ENCODE assay signal across 8 mouse cellular contexts in genomic region chr2:120245421-120246016, GRCm38 (mm10). TPM values are rescaled to one million over a fixed set of nuclear protein-coding genes. Genes with fewer than 3 reads are reported as not detected.
DNase-seq lines count a peak whose midpoint lies in the region; ATAC-seq lines count a peak whose summit lies in the region.

No protein-coding gene starts in this region.

- no peaks in the 10 kb centered on the region; the same call in 1 of the 2 replicates for H3K4me1 ChIP-seq in megakaryocyte, embryonic 14.5 days
- H3K4me1 ChIP-seq in intestine, embryonic 14.5 days (replicated peaks; ENCODE audit: control insufficient read depth, insufficient read depth, low read length), result no peaks in the 10 kb centered on the region; the same call in 1 of the 2 replicates
- H3K4me1 ChIP-seq in neural tube, embryonic 13.5 days (replicated peaks), result peaks cover 10% of the 10 kb centered on the region

- DNase-seq in embryo, embryonic 11 days, result peak; percentile 58
- no peak for DNase-seq in embryo, embryonic 10.5 days (ENCODE audit: low spot score)
- DNase-seq in intestine, embryonic 14.5 days (ENCODE audit: low spot score), result no peak
- no peak for DNase-seq in gastrocnemius, postnatal 10 days
- no peak for DNase-seq in natural killer cell, adult 2 months (ENCODE audit: low spot score in 2 of 2)

- H3K9me3 ChIP-seq in megakaryocyte, embryonic 14.5 days, result peaks cover 6% of the 10 kb centered on the region
- H3K9me3 ChIP-seq in intestine, embryonic 14.5 days (ENCODE audit: control insufficient read depth, low read length), result no peaks in the 10 kb centered on the region
- H3K9me3 ChIP-seq in neural tube, embryonic 13.5 days, result no peaks in the 10 kb centered on the region

- H3K9ac ChIP-seq in intestine, embryonic 14.5 days (ENCODE audit: low read length), result peak overlapping the region; percentile 11; the same call in 1 of the 2 replicates
- peak overlapping the region; percentile 68 for H3K9ac ChIP-seq in neural tube, embryonic 13.5 days

- H3K27me3 ChIP-seq in megakaryocyte, embryonic 14.5 days (replicated peaks), result peaks cover 37% of the 10 kb centered on the region
- peaks cover 14% of the 10 kb centered on the region for H3K27me3 ChIP-seq in intestine, embryonic 14.5 days (replicated peaks; ENCODE audit: control insufficient read depth, insufficient read depth, low read length)
- H3K27me3 ChIP-seq in neural tube, embryonic 13.5 days, result peaks cover 19% of the 10 kb centered on the region

- ATAC-seq in megakaryocyte, adult 5-6 weeks (ENCODE audit: poor library complexity, severe bottlenecking), result no peak
- 0 out of 2 replicates have a peak, but pooled peaks have one; percentile 36 for ATAC-seq in intestine, embryonic 14.5 days (replicated peaks; ENCODE audit: low FRiP score, low TSS enrichment, low read depth)
- peak; percentile 77; the same call in 1 of the 2 replicates for ATAC-seq in neural tube, embryonic 13.5 days (ENCODE audit: low read depth)

- H3K27ac ChIP-seq in intestine, embryonic 14.5 days (ENCODE audit: low read depth), result no peak overlapping the region
- peak overlapping the region; percentile 68 for H3K27ac ChIP-seq in neural tube, embryonic 13.5 days (replicated peaks)

- 19% methylated on average over 9 of the region's 9 CpGs for WGBS in intestine, embryonic 14.5 days
- WGBS in neural tube, embryonic 13.5 days, result 18% methylated on average over 9 of the region's 9 CpGs

- H3K36me3 ChIP-seq in megakaryocyte, embryonic 14.5 days (replicated peaks; ENCODE audit: low read length), result no peaks in the 10 kb centered on the region
- no peaks in the 10 kb centered on the region for H3K36me3 ChIP-seq in intestine, embryonic 14.5 days (ENCODE audit: control insufficient read depth, insufficient read depth, low read length)
- no peaks in the 10 kb centered on the region for H3K36me3 ChIP-seq in neural tube, embryonic 13.5 days

- H3K4me2 ChIP-seq in intestine, embryonic 14.5 days (ENCODE audit: low read length), result peak overlapping the region; percentile 73
- peak overlapping the region; percentile 69 for H3K4me2 ChIP-seq in neural tube, embryonic 13.5 days

- H3K4me3 ChIP-seq in megakaryocyte, embryonic 14.5 days (replicated peaks), result peak overlapping the region; percentile 53
- H3K4me3 ChIP-seq in intestine, embryonic 14.5 days (ENCODE audit: low read depth, low read length), result peak overlapping the region; percentile 37
- H3K4me3 ChIP-seq in neural tube, embryonic 13.5 days, result peak overlapping the region; percentile 47

RNA-seq across cellular contexts. Expression of gene Pla2g4e, which starts 0.4 kb away (rescaled TPM):
- polyA plus RNA-seq in megakaryocyte, embryonic 14.5 days (2012; ENCODE audit: insufficient read depth, low replicate concordance), result 0.07 TPM in 1 of 2 replicates, not detected in the other
- not detected in 2 replicates for total RNA-seq in megakaryocyte, adult 5-6 weeks (2015)
- not detected in 2 replicates for total RNA-seq in megakaryocyte, adult 5-6 weeks (2017)
- polyA plus RNA-seq in intestine, embryonic 14.5 days (2014; fragmentation: Nextera tagmentation; extraction: Ambion mirVana), result 0.05 and 0.07 TPM in 2 replicates
- 1.1 and 1.3 TPM in 2 replicates for polyA plus RNA-seq in neural tube, embryonic 13.5 days (2015; fragmentation: Nextera tagmentation; extraction: Ambion mirVana)
- 10 to 100 TPM; 32.5 to 33.7 TPM for total RNA-seq in gastrocnemius, postnatal 10 days (2021)

RNA-seq across cellular contexts. Expression of gene Pla2g4d, which starts 43.5 kb away (rescaled TPM):
- 0.03 TPM in 1 of 2 replicates, not detected in the other for polyA plus RNA-seq in megakaryocyte, embryonic 14.5 days (2012; ENCODE audit: insufficient read depth, low replicate concordance)
- total RNA-seq in megakaryocyte, adult 5-6 weeks (2015), result not detected in 2 replicates
- total RNA-seq in megakaryocyte, adult 5-6 weeks (2017), result not detected in 2 replicates
- 0.04 and 0.09 TPM in 2 replicates for polyA plus RNA-seq in intestine, embryonic 14.5 days (2014; fragmentation: Nextera tagmentation; extraction: Ambion mirVana)
- polyA plus RNA-seq in neural tube, embryonic 13.5 days (2015; fragmentation: Nextera tagmentation; extraction: Ambion mirVana), result 0.06 TPM in 1 of 2 replicates, not detected in the other
- total RNA-seq in gastrocnemius, postnatal 10 days (2021), result not detected
